Mouse (Mus musculus) cortical plate, adult 2 months (tissue): ENCODE data around the gene Tmem201. TPM values are rescaled to one million over a fixed set of nuclear protein-coding genes. Genes with fewer than 3 reads are reported as not detected.
"Not testable (repeated sequence)": the region's sequence is repeated elsewhere in the genome, so short reads cannot be mapped to it uniquely, and the experiment has no call there.

Source experiments
- H3K27ac ChIP-seq: fragments of 200-500 bp; 2 replicates; pipeline ENCODE4 v1.5.1; 2012; ENCODE audit warnings: low read length, control low read depth, inconsistent platforms; ENCODE audit not compliant: insufficient read depth
- H3K4me1 ChIP-seq: fragments of 200-500 bp; 2 replicates; pipeline ENCODE4 v1.6.1; 2011; ENCODE audit warnings: low read length; ENCODE audit not compliant: control insufficient read depth, insufficient read depth
- H3K4me3 ChIP-seq: fragments of 200-500 bp; 2 replicates; pipeline ENCODE4 v1.5.1; 2011; ENCODE audit warnings: mild to moderate bottlenecking, low read length, control low read depth; ENCODE audit not compliant: insufficient read depth
- CTCF ChIP-seq: fragments of 200-500 bp; IDR thresholded peaks from 2 replicates; pipeline ENCODE4 v1.5.1; 2011; ENCODE audit warnings: mild to moderate bottlenecking, control low read depth, low read length; ENCODE audit not compliant: insufficient read depth; ENCODE audit errors: extremely low read depth
- POLR2A ChIP-seq: fragments of 200-500 bp; IDR thresholded peaks from 2 replicates; pipeline ENCODE4 v1.6.1; 2011; ENCODE audit warnings: mild to moderate bottlenecking, low read length, control low read depth; ENCODE audit not compliant: insufficient read depth; ENCODE audit errors: extremely low read depth
- polyA plus RNA-seq: library from polyadenylated mRNA; depleted of rRNA; stranded (reverse); fragments of >200 nt; gene quantifications from 2 replicates; pipeline ENCODE4 v1.2.3, GENCODE M21; 2012

The Tmem201 gene
- polyA plus RNA-seq, 1 experiment, result 75.0 TPM

DNA sequence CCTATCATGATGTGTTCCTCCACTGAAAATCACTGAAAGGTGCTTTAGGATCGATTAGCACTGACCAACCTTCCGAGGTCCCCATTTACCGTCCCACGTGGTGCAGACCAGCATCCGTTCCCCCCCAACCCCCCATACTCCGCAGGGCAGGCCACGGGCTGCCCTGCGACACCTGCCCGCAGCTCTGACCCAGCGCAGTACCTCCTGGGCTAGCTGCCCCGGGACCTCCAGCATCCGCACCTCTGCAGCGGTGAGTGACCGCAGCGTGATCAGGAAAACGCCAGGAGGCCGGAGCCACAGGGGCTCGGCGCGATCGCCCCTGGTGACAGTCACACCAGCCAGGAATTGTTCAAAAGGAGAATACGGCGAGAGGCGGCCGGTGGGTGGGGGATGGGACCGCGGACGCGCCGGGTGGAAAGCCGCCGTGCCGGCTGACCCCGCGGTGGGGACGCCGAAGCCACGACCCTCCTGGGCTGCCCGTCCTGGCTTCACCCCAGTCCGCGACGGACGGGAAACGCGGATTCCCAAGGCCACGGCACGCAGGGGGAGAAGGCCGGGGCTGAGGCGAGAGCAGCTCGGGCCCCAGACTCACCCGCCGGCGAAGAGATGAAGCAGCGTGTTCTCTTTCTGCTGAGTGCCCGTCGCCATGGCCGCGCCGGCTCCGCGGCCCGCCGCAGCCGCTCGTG is 35.7 kb upstream of the Tmem201 start:
- TF ChIP-seq POLR2A (no peak), CTCF (no peak)

GRCm38 (mm10) chr4:149772394-149772793 is 34.5 kb upstream of the Tmem201 start:
- H3K4me3 ChIP-seq, result peak overlapping the region; percentile 76; the same call in 1 of the 2 replicates
- no peak overlapping the region for H3K27ac ChIP-seq
- H3K4me1 ChIP-seq, result peaks cover 6% of the 10 kb centered on the region
- TF ChIP-seq CTCF (peak; percentile 33; the same call in 1 of the 2 replicates), POLR2A (no peak)

More for the DNA sequence above, 35.7 kb upstream of the Tmem201 start:
- H3K27ac ChIP-seq, result peak overlapping the region; percentile 96
- H3K4me3 ChIP-seq, result peak overlapping the region; percentile 76
- H3K4me1 ChIP-seq, result peaks cover 6% of the 10 kb centered on the region

GRCm38 (mm10) chr4:149765201-149765600 is 27.4 kb upstream of the Tmem201 start:
- H3K27ac ChIP-seq, result no peak overlapping the region
- H3K4me3 ChIP-seq, result no peak overlapping the region
- no peaks in the 10 kb centered on the region for H3K4me1 ChIP-seq
- TF ChIP-seq CTCF (no peak), POLR2A (no peak)

DNA sequence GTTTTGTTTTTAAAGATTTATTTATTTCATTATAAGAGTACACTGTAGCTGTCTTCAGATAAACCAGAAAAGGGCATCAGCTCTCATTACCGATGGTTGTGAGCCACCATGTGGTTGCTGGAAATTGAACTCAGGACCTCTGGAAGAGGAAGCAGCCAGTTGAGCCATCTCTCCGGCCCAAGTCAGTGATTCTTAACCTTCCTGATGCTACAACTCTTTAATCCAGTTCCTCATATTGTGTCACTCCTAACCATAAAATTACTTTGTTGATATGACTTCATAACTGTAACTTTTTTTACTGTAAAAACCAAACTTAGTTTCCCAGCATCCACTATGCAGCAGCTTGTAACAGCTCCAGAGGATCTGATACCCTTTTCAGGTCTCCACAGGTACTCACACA is 25.5 kb upstream of the Tmem201 start:
- H3K27ac ChIP-seq, result no peak overlapping the region
- no peak for TF ChIP-seq CTCF
- peaks cover 9% of the 10 kb centered on the region for H3K4me1 ChIP-seq
- H3K4me3 ChIP-seq, result no peak overlapping the region

DNA sequence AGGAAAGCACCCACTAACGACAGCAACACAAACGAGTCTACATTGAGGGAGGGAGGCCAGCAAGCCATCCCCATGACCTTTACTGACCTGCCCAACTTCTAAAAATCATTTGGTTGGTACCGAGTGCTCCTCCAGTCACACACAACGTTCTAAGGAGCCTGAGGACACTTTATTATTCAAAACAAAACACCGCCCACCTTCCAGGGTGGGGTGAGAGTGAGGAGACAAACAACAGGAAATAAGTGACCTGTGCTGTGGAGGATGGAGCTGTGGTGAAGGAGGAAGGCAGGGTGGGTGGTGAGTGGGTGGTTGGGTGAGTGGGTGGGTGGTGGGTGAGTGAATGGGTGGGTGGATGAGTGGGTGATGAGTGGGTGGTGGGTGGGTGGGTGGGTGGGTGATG is 21.7 kb upstream of the Tmem201 start:
- Histone ChIP-seq H3K27ac (no peak overlapping the region), H3K4me3 (no peak overlapping the region), H3K4me1 (peaks cover 11% of the 10 kb centered on the region)
- TF ChIP-seq POLR2A (no peak), CTCF (no peak)

DNA sequence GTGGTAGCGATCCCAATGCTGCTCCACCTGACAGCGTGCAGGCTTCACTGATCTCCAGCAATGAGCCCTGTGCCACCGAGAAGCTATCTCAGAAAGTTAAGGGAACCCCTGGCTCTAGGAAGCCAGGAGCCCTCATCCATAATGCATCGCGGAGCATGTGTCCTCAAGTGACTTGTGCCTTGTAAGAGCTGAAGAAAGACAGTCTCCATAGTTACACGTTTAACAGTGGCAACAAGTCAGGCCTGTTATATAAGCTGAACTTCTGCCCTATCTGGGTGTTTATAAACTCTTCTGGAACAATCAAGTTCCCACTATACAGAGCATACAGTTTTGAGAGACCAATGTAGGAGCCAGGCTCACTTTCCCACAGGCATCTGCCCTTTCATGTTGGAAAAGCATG is 20.6 kb upstream of the Tmem201 start:
- Histone ChIP-seq H3K4me3 (no peak overlapping the region), H3K27ac (peak overlapping the region; percentile 89), H3K4me1 (peaks cover 11% of the 10 kb centered on the region)
- TF ChIP-seq CTCF (no peak), POLR2A (no peak)

DNA sequence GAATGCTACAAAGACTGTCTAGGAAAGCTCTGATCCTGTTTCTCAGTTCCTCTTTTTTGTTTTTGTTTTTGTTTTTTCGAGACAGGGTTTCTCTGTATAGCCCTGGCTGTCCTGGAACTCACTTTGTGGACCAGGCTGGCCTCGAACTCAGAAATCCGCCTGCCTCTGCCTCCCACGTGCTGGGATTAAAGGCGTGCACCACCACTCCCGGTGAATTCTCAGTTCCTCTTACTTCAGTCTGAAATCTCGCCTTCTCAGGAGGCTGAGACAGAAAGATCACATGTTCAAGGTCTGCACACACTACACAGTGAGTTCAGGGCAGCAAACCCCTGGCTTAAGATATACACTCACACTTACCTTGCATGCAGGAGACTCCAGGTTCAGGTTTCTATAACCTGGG is 18.7 kb upstream of the Tmem201 start:
- not testable (repeated sequence) for H3K27ac ChIP-seq, H3K4me3 ChIP-seq
- H3K4me1 ChIP-seq, result peaks cover 11% of the 10 kb centered on the region

DNA sequence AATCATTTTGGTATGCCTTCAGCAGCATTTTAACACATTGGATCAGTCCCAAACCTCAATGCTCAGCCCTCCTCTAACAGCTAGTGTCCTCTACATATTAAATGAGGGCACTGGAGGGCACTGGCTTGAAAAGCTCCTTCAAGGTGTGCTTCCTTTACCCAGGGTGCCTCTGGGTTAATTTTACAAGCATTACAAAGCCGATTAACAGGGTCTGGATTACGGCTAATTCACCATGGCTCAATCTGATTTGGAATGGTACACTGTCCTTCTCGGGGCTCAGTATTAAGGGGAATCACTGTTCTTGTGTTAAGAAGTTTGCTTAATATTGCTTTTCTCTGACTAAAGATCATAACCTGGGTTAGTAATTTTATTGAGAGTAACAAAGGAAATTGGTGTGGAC is 15.0 kb upstream of the Tmem201 start:
- peaks cover 4% of the 10 kb centered on the region; the same call in 1 of the 2 replicates for H3K4me1 ChIP-seq
- no peak for TF ChIP-seq CTCF
- no peak for TF ChIP-seq POLR2A
- H3K4me3 ChIP-seq, result no peak overlapping the region
- H3K27ac ChIP-seq, result no peak overlapping the region

DNA sequence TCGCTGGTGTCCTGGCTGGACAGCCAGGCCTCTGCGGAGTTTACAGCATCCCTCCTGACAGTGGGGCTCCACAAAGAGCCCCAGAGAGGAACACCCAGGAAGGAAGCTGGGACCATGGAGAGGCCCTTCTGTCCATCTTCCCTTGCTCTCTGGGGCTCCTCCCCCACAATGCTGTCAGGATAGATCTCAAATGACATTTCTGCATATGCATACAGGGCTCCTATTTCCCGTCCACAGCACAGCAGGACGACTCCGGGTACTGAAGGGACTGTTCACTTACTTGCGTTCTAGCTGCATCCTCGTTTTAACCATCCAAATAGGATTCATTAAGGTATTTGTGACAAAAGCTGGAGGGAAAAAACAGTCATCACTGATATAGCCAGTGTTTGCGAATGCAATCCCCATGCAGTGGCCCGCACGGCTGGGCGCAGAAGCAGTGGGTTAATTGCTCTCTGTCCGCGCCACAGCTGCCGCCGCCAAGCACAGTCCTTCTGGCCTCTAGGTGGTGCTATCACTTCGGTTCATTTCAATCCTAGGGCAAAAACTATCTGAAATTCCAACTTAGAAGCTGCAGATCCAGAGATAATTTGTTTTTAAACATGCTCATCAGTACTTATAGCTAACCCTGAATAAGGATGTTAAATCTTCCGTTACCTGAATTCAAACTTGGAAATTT is 14.4 kb upstream of the Tmem201 start:
- peaks cover 4% of the 10 kb centered on the region; the same call in 1 of the 2 replicates for H3K4me1 ChIP-seq
- no peak overlapping the region for H3K27ac ChIP-seq
- no peak overlapping the region for H3K4me3 ChIP-seq
- TF ChIP-seq POLR2A (no peak), CTCF (peak; percentile 73)

GRCm38 (mm10) chr4:149750671-149751070 is 12.8 kb upstream of the Tmem201 start:
- H3K4me1 ChIP-seq, result peaks cover 4% of the 10 kb centered on the region; the same call in 1 of the 2 replicates
- TF ChIP-seq POLR2A (no peak), CTCF (no peak)
- no peak overlapping the region for H3K27ac ChIP-seq
- H3K4me3 ChIP-seq, result no peak overlapping the region

DNA sequence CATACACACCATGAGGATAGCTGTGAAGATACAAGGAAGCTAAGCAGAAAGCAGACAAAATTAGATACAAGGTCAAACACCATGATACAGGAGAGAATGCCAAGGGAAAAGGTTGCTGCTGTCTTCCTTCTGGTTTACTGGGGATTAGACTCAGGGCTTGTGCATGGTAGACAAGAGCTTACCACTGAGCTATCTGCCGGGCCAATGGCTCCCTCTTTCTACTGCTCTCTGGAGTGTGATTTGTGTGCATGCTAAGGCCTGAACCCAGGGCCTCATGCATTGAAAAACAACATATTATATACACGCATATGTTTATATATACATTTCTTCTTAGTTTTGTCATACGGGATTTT is 11.8 kb upstream of the Tmem201 start:
- H3K4me1 ChIP-seq, H3K4me3 ChIP-seq, H3K27ac ChIP-seq: not testable (repeated sequence)
